Comparison of ENCODE assay signal across 8 mouse cellular contexts in genomic region chr6:119543803-119544517, GRCm38 (mm10). TPM values are rescaled to one million over a fixed set of nuclear protein-coding genes. Genes with fewer than 3 reads are reported as not detected.
DNase-seq lines count a peak whose midpoint lies in the region; ATAC-seq and TF ChIP-seq lines count a peak whose summit lies in the region.

TSS of gene Wnt5b (minus strand) at chr6:119544347.

- H3K4me2 ChIP-seq in liver, postnatal 0 days (ENCODE audit: low read depth, low read length), result peak within 1 kb of the TSS; percentile 93
- peak within 1 kb of the TSS; percentile 94 for H3K4me2 ChIP-seq in stomach, embryonic 15.5 days

- peaks cover 66% of the 10 kb centered on the region for H3K27me3 ChIP-seq in hindbrain, embryonic 10.5 days (ENCODE audit: insufficient read depth, poor library complexity, severe bottlenecking)
- H3K27me3 ChIP-seq in liver, postnatal 0 days (ENCODE audit: insufficient read depth, low read length), result peaks cover 40% of the 10 kb centered on the region
- peaks cover 7% of the 10 kb centered on the region; the same call in 1 of the 2 replicates for H3K27me3 ChIP-seq in stomach, embryonic 15.5 days (replicated peaks)

- peaks cover 34% of the 10 kb centered on the region for H3K4me1 ChIP-seq in hindbrain, embryonic 10.5 days (replicated peaks)
- peaks cover 3% of the 10 kb centered on the region; the same call in 1 of the 2 replicates for H3K4me1 ChIP-seq in liver, postnatal 0 days (ENCODE audit: insufficient read depth)
- H3K4me1 ChIP-seq in stomach, embryonic 15.5 days, result 0 out of 2 replicates have a peak, but pooled peaks cover 5% of the 10 kb centered on the region

- H3K36me3 ChIP-seq in hindbrain, embryonic 10.5 days, result no peaks in the 10 kb centered on the region
- H3K36me3 ChIP-seq in liver, postnatal 0 days (replicated peaks; ENCODE audit: insufficient read depth, low read length), result no peaks in the 10 kb centered on the region
- no peaks in the 10 kb centered on the region for H3K36me3 ChIP-seq in stomach, embryonic 15.5 days

- H3K4me3 ChIP-seq in hindbrain, embryonic 10.5 days, result peak within 1 kb of the TSS; percentile 75
- H3K4me3 ChIP-seq in liver, postnatal 0 days (ENCODE audit: low read depth, low read length), result peak within 1 kb of the TSS; percentile 57
- peak within 1 kb of the TSS; percentile 72 for H3K4me3 ChIP-seq in stomach, embryonic 15.5 days (replicated peaks)

- DNase-seq in cerebellum, postnatal 14 days, result peak; percentile 15 to 20
- no peak for DNase-seq in cerebellum, postnatal 36 days
- peak; percentile 43 for DNase-seq in urinary bladder, adult 2 months (ENCODE audit: low spot score)
- DNase-seq in urinary bladder, postnatal 10 days (ENCODE audit: low spot score), result no peak
- peak; percentile 57 for DNase-seq in hindbrain, embryonic 10.5 days (ENCODE audit: low spot score)
- no peak for DNase-seq in liver, postnatal 0 days
- DNase-seq in spleen, adult 18-20 months, result no peak

- H3K9me3 ChIP-seq in hindbrain, embryonic 10.5 days, result no peaks in the 10 kb centered on the region; the same call in 1 of the 2 replicates
- no peaks in the 10 kb centered on the region for H3K9me3 ChIP-seq in liver, postnatal 0 days (ENCODE audit: low read length)
- H3K9me3 ChIP-seq in stomach, embryonic 15.5 days, result no peaks in the 10 kb centered on the region

- ATAC-seq in liver, postnatal 0 days, result peak; percentile 45; the same call in 1 of the 2 replicates
- peak; percentile 64 for ATAC-seq in stomach, embryonic 15.5 days (ENCODE audit: insufficient read depth, low FRiP score, low read depth)

- peak within 1 kb of the TSS; percentile 91 for H3K27ac ChIP-seq in hindbrain, embryonic 10.5 days
- no peak within 1 kb of the TSS for H3K27ac ChIP-seq in liver, postnatal 0 days (ENCODE audit: low read depth)
- H3K27ac ChIP-seq in stomach, embryonic 15.5 days, result no peak within 1 kb of the TSS

- TF ChIP-seq CTCF in liver, postnatal 0 days (IDR thresholded peaks at IDR 0.05; ENCODE audit: low read depth), result no peak

- H3K9ac ChIP-seq in liver, postnatal 0 days (replicated peaks), result no peak within 1 kb of the TSS; the same call in 1 of the 2 replicates
- peak within 1 kb of the TSS; percentile 46 for H3K9ac ChIP-seq in stomach, embryonic 15.5 days

- no peak for TF ChIP-seq EP300 in liver, postnatal 0 days (IDR thresholded peaks at IDR 0.05; ENCODE audit: low read depth)

- under 1% methylated on average over 110 of the region's 120 CpGs for WGBS in hindbrain, embryonic 10.5 days
- 6% methylated on average over 59 of the region's 120 CpGs for WGBS in liver, postnatal 0 days (ENCODE audit: insufficient replicate concordance)
- under 1% methylated on average over 103 of the region's 120 CpGs for WGBS in stomach, embryonic 15.5 days

RNA-seq across cellular contexts. Expression of gene Wnt5b, which starts in this region (rescaled TPM):
- polyA plus RNA-seq in urinary bladder, adult 2 months (2012; rRNA removed), result 7.3 and 8.0 TPM in 2 replicates
- polyA plus RNA-seq in hindbrain, embryonic 10.5 days (2016; fragmentation: Nextera tagmentation; extraction: Ambion mirVana), result 7.9 and 8.8 TPM in 2 replicates
- polyA plus RNA-seq in liver, postnatal 0 days (2015; fragmentation: Nextera tagmentation; extraction: Ambion mirVana), result 0.31 and 0.36 TPM in 2 replicates
- 8.7 and 10.4 TPM in 2 replicates for polyA plus RNA-seq in stomach, embryonic 15.5 days (2015; fragmentation: Nextera tagmentation; extraction: Ambion mirVana)

Comparison
In these comparisons a context has a peak if more than half of its experiments do, and no peak if none do; other contexts are left out.
1. DNase-seq: peak in cerebellum, postnatal 14 days (2 of 2), urinary bladder, adult 2 months (single experiment) and hindbrain, embryonic 10.5 days (single experiment); none in cerebellum, postnatal 36 days (0 of 2), urinary bladder, postnatal 10 days (single experiment), liver, postnatal 0 days (single experiment) and spleen, adult 18-20 months (0 of 2).
2. Peak in ATAC-seq, H3K4me3 ChIP-seq and H3K4me2 ChIP-seq in liver, postnatal 0 days; RNA of the gene not detected or under 1 TPM.
3. Peak in every context shown above with its lines, with median percentiles within 50 percentile points of each other: H3K4me3 ChIP-seq.